Mouse (Mus musculus): ENCODE measurements around the gene Slc16a11.

Slc16a11 gene

DNA sequence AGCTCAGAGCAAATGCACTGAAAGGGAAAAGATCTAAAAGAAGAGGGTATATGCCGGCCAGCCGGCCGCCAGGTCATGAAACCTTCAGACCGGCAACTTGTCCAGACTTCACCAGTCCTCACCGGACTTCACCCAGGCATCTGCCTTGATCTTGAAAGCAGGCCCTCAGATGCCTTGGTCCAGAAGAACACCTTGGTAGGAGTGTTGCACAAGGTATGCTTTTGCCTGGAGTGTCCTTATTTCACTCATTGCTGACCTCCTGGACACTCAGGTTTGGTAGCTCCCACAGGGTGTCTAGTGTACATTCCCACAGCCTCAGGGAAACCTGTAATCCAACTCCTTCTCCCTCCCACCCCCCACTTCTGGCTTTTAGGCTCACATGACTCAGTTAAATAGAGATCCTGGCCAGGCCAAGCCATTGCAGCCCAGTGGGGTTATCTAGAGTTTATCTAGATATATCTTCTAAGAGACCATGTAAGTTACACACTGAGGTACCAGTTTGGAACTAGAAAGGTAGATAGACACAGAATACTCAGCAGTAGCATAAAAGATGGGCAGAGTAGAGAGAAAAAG lies 12.4 kb upstream of the Slc16a11 start:
- DNase-seq (ENCODE audit: low spot score): no peak

DNA sequence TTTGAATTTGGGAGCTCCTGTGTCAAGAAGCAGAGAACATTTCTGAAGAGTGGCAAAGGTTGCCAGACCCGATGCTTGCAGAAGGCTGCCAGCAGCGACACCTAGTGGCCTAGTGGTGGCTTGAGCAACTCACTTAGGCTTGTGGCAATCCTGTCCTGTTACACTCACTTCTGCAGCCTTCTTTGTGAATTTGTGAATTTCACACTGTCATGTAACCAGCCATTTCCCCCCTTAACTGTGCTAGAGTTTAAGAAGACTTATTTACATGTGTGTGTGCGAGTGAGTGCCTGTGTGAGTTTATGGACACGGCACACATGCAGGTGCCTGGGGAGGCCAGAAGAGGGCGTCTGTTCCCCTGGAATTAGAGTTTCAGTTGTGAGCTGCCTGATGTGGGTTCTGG lies 10.9 kb upstream of the Slc16a11 start:
- peak; percentile 92 for DNase-seq (ENCODE audit: low spot score)

- DNase-seq (ENCODE audit: low spot score): no peak
Measured at GRCm38 (mm10) chr11:70206801-70207200, 5.8 kb upstream of the Slc16a11 start.

GRCm38 (mm10) chr11:70207283-70207682 lies 5.3 kb upstream of the Slc16a11 start:
- DNase-seq (ENCODE audit: low spot score): no peak

GRCm38 (mm10) chr11:70208778-70209388 lies 3.7 kb upstream of the Slc16a11 start:
- no peak for DNase-seq (ENCODE audit: low spot score)

- DNase-seq (ENCODE audit: low spot score): no peak
Measured at GRCm38 (mm10) chr11:70210681-70211080, 1.9 kb upstream of the Slc16a11 start.

DNA sequence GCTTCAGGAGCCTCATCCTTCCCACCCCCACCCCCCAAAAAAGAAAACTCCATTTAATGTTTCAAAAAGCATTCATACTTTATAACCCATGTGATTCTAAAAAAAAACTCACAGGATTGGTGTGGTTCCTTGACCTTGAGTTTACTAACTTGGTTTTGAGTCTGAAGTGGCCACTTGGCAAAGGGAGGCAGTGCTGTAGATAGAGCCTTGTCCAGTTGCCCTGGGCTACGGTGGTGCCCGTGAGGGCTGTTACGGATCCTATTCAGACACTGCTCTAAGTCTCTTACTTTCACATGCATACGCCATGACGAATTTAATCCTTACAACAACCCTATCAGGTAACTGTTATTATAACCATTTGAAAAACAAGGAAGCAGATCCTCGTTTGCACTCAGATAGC lies 580 bp upstream of the Slc16a11 start:
- no peak for DNase-seq (ENCODE audit: low spot score)

DNA sequence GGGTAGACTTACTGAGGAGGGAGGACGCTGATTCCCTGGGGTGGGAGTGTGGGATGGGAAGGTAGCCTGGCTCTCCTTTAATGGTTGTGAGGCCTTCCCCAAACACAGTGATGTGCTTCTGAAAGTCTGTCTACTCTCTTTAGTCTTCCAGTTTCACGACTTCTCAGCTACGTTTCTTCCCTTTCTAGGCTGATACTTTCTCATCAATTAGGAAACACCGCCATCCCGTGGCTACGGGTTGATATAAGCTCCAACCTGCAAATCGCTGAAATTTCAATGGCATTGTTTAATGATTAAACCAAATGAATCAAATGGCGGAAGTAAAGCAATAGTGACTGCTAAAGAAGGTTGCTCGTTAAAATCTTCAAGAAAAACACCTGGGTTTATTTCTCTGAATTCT lies 344 bp downstream of the Slc16a11 start:
- peak; percentile 81 for DNase-seq (ENCODE audit: low spot score)

DNA sequence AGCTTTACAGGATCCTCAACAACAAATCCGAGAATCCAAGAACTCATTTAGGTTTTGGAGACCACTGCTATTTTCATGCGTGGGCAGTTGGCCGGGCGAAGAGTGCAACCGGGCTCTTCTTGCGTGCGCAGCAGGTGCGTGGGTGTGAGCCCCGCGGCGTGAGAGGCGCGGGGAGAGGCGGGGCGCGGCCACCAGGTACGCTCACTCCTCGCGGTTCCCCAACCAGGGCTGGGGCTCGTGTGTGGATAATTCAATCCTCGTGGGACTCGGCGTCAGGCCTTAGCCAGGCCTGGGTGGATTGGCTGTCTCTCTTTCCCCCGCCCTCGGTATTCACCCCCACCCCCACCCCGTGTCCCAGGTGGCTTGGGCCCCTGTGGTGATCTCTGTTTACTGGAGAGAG lies 1.2 kb downstream of the Slc16a11 start:
- no peak for DNase-seq (ENCODE audit: low spot score)

DNA sequence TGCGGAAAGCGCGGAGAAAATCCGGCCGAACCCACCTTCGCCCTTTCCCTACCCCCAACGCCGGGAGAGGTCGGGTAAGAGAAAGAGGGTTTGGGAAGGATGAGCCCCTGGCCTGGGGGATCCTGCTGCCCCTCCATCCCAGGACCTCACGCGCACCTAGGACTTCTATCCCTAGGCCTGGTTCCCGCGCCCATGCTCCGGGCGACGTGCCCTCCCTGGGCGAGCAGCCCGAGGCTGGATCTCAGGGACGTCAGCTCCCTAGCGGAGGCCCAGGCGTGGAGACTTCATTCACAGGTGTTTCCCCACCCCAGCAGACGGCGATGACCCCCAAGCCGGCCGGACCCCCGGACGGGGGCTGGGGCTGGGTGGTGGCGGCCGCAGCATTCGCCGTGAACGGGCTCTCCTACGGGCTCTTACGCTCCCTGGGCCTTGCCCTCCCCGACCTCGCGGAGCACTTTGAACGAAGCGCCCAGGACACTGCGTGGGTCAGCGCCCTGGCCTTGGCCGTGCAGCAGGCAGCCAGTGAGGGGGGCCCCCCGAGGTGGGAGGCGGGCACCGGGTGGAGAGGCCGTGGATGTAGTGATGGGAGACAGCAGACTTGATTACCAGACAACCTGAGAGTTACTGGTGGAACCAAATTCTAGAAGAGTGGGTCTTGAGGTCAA lies 1.8 kb downstream of the Slc16a11 start:
- no peak for DNase-seq (ENCODE audit: low spot score)

GRCm38 (mm10) chr11:70214856-70215209 lies 2.3 kb downstream of the Slc16a11 start:
- DNase-seq (ENCODE audit: low spot score): no peak

DNA sequence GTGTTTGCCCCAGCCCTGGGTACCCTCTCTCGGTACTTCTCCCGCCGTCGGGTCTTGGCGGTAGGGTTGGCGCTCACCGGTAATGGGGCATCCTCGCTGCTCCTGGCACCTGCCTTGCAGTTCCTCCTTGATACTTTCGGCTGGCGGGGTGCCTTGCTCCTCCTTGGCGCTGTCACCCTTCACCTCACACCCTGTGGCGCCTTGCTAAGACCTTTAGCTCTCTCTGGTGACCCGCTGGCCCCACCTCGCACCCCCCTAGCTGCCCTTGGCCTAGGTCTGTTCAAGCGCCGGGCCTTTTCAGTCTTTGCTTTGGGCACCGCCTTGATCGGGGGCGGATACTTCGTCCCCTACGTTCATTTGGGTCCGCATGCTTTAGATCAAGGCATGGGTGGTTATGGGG lies 2.7 kb downstream of the Slc16a11 start:
- no peak for DNase-seq (ENCODE audit: low spot score)

DNA sequence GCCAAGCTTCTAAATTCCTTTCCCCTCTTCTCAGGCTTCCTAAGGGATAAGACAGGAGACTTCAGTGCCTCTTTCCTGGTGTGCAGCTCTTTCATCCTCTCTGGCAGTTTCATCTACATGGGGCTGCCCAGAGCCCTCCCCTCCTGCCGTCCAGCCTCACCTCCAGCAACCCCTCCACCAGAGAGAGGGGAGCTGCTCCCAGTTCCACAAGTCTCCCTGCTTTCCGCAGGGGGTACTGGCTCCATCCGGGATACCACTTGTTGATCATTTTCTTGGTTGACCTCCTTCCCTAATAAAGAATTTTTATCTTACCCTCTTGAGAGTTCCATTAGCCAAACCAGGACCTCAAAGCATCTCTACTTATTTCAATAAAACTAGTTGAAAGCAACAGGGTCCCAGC lies 3.6 kb downstream of the Slc16a11 start:
- DNase-seq (ENCODE audit: low spot score): no peak

DNA sequence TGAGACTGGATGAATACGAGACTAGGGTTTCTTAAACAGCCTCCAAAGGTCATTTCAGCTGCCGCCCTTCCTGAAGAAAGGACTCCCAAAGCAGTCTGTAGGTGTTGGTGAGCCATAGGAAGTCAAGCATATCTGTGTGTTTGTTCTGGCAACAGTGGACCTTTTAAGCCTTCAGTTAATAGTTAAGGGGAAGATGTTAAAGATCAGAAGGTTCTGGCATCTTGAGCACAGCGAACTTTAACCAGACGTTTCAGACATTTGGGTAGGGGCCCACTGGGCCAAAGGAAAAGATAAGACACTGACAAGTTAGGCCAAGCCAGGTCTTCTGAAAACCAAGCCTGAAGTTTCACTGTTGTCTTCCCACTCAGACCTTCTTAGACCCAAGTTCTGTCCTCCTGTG lies 5.5 kb downstream of the Slc16a11 start:
- DNase-seq (ENCODE audit: low spot score): no peak

- DNase-seq (ENCODE audit: low spot score): no peak
Measured at GRCm38 (mm10) chr11:70218741-70219470, 6.4 kb downstream of the Slc16a11 start.

DNA sequence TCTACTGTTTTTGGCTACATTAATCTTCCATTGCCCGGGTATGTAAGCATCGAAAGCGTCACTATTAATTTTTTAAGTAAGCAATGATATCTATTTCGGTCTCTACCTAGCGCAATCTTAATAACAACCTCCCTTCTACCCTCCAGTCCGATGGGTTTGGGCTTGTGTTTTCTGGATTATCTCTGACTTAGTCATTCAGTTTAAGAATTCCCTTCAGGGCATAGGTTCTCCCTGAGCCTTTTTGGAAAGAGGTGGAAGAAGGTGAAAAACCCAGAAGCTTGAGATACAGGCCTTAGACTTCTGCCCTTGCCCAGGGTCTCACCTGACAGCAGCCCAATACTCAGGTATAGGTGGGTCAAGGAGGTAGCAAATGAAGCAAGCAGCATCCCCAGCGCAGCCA lies 7.3 kb downstream of the Slc16a11 start:
- DNase-seq (ENCODE audit: low spot score): no peak

DNA sequence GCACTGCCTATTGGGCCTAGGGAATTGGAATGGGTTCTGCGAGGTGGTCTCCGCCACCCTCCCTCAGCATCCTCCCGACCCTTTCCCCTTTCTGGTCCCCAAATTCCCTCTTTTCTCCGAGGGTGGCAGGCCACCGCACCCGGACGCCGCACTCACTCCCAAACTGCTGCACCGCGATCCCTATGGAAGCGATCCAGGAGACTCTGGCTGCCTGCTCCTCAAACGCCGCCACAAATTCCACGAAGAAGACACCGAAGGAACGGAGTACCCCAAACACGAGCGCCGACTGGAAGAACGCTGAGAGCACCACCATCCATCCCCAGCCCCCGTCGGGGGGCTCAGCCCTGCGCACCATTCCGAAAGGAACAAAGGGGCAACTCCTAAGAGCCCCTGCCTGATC lies 7.8 kb downstream of the Slc16a11 start:
- DNase-seq (ENCODE audit: low spot score): no peak

DNA sequence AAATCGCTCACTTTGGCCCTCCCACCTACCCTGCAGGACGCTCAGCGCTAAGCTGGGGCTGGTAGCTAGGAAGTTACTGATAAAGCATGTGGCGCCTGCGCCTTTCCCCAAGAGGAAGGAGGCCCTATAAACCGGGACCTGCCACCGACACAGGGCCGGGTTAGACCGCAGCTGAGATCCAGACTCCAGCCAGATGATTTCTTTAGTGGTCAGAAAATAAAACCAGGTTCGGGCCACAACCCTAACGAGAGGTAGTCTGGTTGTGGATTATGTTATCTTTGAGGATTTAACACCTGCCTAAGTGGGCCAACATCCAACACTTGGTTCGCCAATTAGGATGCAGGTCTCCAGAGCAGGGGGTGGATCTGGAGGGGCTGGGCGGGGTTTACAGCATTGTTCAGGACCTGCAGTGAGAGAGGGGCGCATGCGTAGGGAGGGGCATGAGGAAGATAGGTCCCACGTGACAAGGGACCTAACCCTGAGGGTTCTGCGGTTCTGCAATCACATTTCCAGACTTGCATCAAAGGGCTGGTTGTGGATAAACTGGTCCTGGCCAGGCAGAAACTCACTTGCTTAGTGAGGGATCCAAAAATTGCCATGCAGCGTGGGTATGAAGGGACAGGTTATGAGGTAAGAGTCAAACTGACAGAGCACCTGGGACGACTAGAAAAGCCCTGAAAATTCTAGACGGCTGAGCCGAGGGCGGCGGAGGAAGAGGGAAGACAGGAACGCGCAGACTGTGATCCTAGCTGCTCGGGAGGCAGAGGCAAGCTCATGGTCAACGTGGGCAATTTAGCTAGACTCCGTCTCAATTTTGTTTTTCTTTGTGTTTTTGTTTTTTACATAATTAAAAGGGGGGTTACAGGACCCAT lies 8.4 kb downstream of the Slc16a11 start, which contains the start of gene Slc16a13:
TSS of gene Slc16a13 (minus strand) at position 334 of the 872 bp plus-strand sequence.
- peak; percentile 93 for DNase-seq (ENCODE audit: low spot score)

DNA sequence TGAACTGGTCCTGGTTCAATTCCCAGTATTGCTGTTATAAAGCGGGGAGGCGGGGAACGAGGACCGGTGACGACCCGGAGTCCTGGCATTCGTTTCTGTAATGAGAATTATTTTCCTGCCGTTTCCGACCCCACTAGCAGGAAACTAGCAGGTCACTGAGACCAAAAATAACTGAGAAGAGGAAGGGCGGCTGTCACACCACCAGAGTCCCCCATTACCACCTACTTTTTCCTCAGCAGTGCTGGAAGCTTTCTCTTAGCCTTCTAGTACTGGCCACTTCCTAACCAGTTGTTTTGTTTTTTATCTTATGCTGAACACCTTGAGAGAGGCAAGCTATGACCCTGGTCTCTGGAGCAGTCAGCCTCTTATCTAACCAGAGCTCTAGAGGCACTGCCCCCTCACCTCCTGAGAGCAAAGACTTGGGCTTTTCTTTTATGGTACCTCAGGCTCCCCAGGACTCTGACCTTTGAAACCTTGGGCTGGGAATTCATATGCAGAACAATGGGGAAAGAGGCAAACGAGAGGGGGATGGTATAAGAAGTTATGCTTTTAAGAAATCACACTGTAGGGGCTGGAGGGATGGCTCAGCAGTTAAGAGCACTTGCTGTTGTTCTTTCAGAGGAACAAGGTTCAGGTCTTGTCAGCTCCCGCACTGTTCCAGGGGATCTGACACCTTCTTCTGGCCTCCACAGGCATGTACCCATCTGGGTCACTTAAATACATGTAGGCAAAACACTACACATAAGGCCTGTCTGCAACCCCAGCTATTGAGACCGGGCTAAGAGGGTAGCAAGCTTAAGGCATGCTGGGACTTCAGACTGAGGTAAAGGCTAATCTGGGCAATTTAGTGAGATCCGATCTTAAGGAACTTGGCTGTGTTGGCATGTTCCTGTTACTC lies 9.3 kb downstream of the Slc16a11 start:
- DNase-seq (ENCODE audit: low spot score): no peak

DNA sequence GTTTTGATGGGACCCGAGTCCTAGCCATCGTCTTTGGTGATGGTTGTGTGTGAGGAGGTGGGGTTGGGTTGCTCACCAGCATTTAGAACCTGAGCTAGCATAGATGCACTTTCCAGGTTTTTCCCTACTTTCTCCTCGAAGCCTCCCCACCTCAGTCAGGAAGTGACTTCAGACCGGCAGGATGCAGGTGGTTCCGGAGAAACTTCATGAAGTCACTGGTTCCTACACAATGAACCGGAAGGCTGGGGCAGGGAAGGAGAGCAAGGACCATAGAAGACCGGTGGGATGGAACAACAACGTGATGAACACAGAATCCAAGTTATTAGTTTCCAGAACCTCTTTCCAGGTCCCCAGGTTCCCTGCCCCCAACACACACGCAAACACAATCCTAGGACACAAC lies 11.2 kb downstream of the Slc16a11 start:
- DNase-seq (ENCODE audit: low spot score): no peak

All from testis, postnatal 10 days (tissue).